Mouse (Mus musculus): Measurements from ENCODE around the gene Bach2.

Bach2 gene

GRCm38 (mm10) chr4:32506306-32506808, 267.8 kb downstream of the Bach2 start:
- DNase-seq: no peak

GRCm38 (mm10) chr4:32507041-32507440, 268.4 kb downstream of the Bach2 start:
- DNase-seq: no peak

GRCm38 (mm10) chr4:32508572-32508971, 270.0 kb downstream of the Bach2 start:
- no peak for DNase-seq

GRCm38 (mm10) chr4:32508996-32509395, 270.4 kb downstream of the Bach2 start:
- no peak for DNase-seq

- DNase-seq: no peak
These were observed 271.4 kb downstream of the Bach2 start for GRCm38 (mm10) chr4:32509832-32510612.

- no peak for DNase-seq
These were observed 272.3 kb downstream of the Bach2 start for GRCm38 (mm10) chr4:32510940-32511339.

- no peak for DNase-seq
These were observed 277.5 kb downstream of the Bach2 start for GRCm38 (mm10) chr4:32516126-32516525.

- no peak for DNase-seq
These were observed 280.4 kb downstream of the Bach2 start for GRCm38 (mm10) chr4:32518842-32519578.

GRCm38 (mm10) chr4:32520628-32521360, 282.2 kb downstream of the Bach2 start:
- DNase-seq: no peak

GRCm38 (mm10) chr4:32521361-32521740, 282.7 kb downstream of the Bach2 start:
- no peak for DNase-seq

GRCm38 (mm10) chr4:32522013-32522412, 283.4 kb downstream of the Bach2 start:
- no peak for DNase-seq

GRCm38 (mm10) chr4:32524282-32524681, 285.7 kb downstream of the Bach2 start:
- DNase-seq: no peak

GRCm38 (mm10) chr4:32525000-32525399, 286.4 kb downstream of the Bach2 start:
- no peak for DNase-seq

GRCm38 (mm10) chr4:32526228-32526836, 287.7 kb downstream of the Bach2 start:
- no peak for DNase-seq

GRCm38 (mm10) chr4:32529443-32529995, 290.9 kb downstream of the Bach2 start:
- no peak for DNase-seq

- DNase-seq: no peak
These were observed 291.9 kb downstream of the Bach2 start for GRCm38 (mm10) chr4:32530421-32530920.

GRCm38 (mm10) chr4:32530921-32531846, 292.6 kb downstream of the Bach2 start:
- no peak for DNase-seq

GRCm38 (mm10) chr4:32532079-32532478, 293.5 kb downstream of the Bach2 start:
- DNase-seq: no peak

GRCm38 (mm10) chr4:32533735-32534134, 295.1 kb downstream of the Bach2 start:
- DNase-seq: no peak

- no peak for DNase-seq
These were observed 297.0 kb downstream of the Bach2 start for GRCm38 (mm10) chr4:32535626-32536025.

- no peak for DNase-seq
These were observed 298.4 kb downstream of the Bach2 start for GRCm38 (mm10) chr4:32536870-32537508.
